Mouse (Mus musculus): ENCODE results near the gene Krtap4-6. TPM values are rescaled to one million over a fixed set of nuclear protein-coding genes. Genes with fewer than 3 reads are reported as not detected.

Krtap4-6 gene
- polyA plus RNA-seq, 1 experiment = not detected

DNA sequence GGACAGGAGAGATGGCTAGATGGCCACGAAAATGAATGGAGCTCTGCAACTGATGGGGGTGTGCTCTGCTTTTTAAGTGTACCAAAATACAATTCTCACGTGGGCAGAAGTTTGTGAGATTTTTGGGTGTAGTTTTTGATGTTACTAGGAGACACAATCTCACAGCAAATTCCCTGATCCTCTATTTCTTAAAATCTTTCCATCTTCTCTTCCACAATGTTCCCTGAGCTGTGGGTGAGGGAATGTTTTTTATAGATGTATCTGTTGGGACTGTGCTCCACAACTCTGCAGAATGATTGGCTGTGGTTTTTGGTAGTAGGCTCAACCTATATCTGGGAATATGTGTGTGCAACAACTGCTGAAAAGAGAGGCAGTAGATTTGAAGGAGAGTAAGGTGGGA, 32.5 kb downstream of the Krtap4-6 start:
- Histone ChIP-seq H3K4me3 (ENCODE audit: insufficient read depth, low read depth, low read length) (no peak overlapping the region), H3K36me3 (ENCODE audit: control insufficient read depth, insufficient read depth, low read length) (no peaks in the 10 kb centered on the region), H3K4me1 (ENCODE audit: control insufficient read depth, insufficient read depth, low read length) (no peaks in the 10 kb centered on the region), H3K27me3 (replicated peaks; ENCODE audit: control insufficient read depth, insufficient read depth, low read length) (no peaks in the 10 kb centered on the region), H3K27ac (ENCODE audit: insufficient read depth, low read depth, low read length) (no peak overlapping the region)
- no peak for TF ChIP-seq POLR2A (IDR thresholded peaks at IDR 0.05; ENCODE audit: low read depth, low read length)
- no peak for TF ChIP-seq CTCF (conservative IDR thresholded peaks at IDR 0.05; ENCODE audit: insufficient read depth, insufficient read length, low read depth, low read length)
- WGBS = 63% methylated on average over 2 of the region's 2 CpGs
- no peak for DNase-seq

DNA sequence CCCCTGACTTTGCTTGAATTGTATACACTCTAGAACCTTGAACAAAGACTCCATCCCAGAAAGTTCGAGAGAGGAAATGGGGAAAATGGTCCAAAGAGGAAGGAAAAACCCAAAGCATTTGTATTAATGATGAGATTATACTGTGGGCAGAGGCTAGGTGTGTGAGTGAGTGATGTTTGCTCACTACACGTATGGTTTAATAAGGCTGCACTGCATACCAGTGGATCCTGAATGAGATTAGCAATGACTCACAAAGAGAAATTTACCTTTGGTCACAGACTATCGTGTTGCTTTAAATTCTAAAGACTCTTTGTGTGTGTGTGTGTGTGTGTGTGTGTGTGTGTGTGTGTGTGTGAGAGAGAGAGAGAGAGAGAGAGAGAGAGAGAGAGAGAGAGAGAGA, 34.9 kb downstream of the Krtap4-6 start:
- Histone ChIP-seq H3K4me1 (ENCODE audit: control insufficient read depth, insufficient read depth, low read length) (no peaks in the 10 kb centered on the region), H3K36me3 (ENCODE audit: control insufficient read depth, insufficient read depth, low read length) (no peaks in the 10 kb centered on the region), H3K27ac (ENCODE audit: insufficient read depth, low read depth, low read length) (no peak overlapping the region), H3K4me3 (ENCODE audit: insufficient read depth, low read depth, low read length) (no peak overlapping the region), H3K27me3 (replicated peaks; ENCODE audit: control insufficient read depth, insufficient read depth, low read length) (no peaks in the 10 kb centered on the region)
- no peak for DNase-seq
- TF ChIP-seq CTCF (conservative IDR thresholded peaks at IDR 0.05; ENCODE audit: insufficient read depth, insufficient read length, low read depth, low read length) = no peak
- TF ChIP-seq POLR2A (IDR thresholded peaks at IDR 0.05; ENCODE audit: low read depth, low read length) = no peak
- WGBS = 75% methylated on average over 3 of the region's 3 CpGs

DNA sequence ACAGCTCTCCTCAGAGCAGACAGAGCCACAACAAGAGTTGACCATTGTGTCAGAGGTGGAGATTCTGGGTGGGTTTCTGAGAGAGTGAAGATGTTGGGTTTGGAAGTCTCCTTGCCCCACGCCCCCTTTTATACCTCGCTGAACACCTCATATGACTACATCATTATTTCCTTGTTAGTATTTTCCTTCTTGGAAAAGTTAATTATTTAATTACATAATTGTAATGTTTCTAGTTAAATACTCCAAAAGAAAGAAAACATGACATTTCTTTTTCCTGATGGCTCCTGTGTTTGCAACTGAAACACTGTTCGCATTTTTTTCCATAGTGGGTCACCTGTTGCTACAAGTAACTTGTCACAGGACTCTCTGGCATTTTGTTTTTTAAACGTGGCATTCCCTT, 37.6 kb downstream of the Krtap4-6 start, which contains the start of gene Krtap4-1:
Gene Krtap4-1 (minus strand): TSS at position 101 of the 400 bp plus-strand sequence.
- H3K36me3 ChIP-seq (ENCODE audit: control insufficient read depth, insufficient read depth, low read length) = no peaks in the 10 kb centered on the region
- H3K4me1 ChIP-seq (ENCODE audit: control insufficient read depth, insufficient read depth, low read length) = no peaks in the 10 kb centered on the region
- WGBS = 70% methylated on average over 4 of the region's 4 CpGs
- H3K4me3 ChIP-seq (ENCODE audit: insufficient read depth, low read depth, low read length) = no peak within 1 kb of the TSS
- no peak for TF ChIP-seq CTCF (conservative IDR thresholded peaks at IDR 0.05; ENCODE audit: insufficient read depth, insufficient read length, low read depth, low read length)
- TF ChIP-seq POLR2A (IDR thresholded peaks at IDR 0.05; ENCODE audit: low read depth, low read length) = no peak
- no peaks in the 10 kb centered on the region for H3K27me3 ChIP-seq (replicated peaks; ENCODE audit: control insufficient read depth, insufficient read depth, low read length)
- H3K27ac ChIP-seq (ENCODE audit: insufficient read depth, low read depth, low read length) = no peak within 1 kb of the TSS
- DNase-seq = no peak

DNA sequence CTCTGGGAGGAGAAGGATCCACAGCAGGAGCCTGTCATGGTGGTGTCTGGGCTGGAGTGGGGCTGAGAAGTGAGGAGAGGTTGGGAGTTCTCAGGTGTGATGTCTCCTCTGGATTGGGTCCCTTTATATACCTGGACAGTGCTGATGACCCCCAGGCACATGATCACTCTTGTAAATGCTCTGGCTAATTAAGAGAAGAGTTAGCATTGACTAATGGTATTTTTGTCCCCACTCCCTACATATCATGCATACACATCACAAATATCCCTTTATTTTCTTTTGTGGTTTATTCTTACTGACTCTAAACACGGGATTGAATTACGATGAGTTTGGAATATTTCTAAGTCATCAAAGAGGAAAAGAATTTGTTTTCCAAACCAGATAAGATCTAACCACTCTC, 45.4 kb downstream of the Krtap4-6 start, which contains the start of gene Gm11562:
Gene Gm11562 (minus strand): TSS at position 101 of the 400 bp plus-strand sequence.
- WGBS = 68% methylated on average over 2 of the region's 2 CpGs
- H3K4me3 ChIP-seq (ENCODE audit: insufficient read depth, low read depth, low read length) = no peak within 1 kb of the TSS
- no peak for DNase-seq
- TF ChIP-seq CTCF (conservative IDR thresholded peaks at IDR 0.05; ENCODE audit: insufficient read depth, insufficient read length, low read depth, low read length) (no peak), POLR2A (IDR thresholded peaks at IDR 0.05; ENCODE audit: low read depth, low read length) (no peak)
- no peaks in the 10 kb centered on the region for H3K36me3 ChIP-seq (ENCODE audit: control insufficient read depth, insufficient read depth, low read length)
- no peak within 1 kb of the TSS for H3K27ac ChIP-seq (ENCODE audit: insufficient read depth, low read depth, low read length)
- H3K4me1 ChIP-seq (ENCODE audit: control insufficient read depth, insufficient read depth, low read length) = no peaks in the 10 kb centered on the region
- no peaks in the 10 kb centered on the region for H3K27me3 ChIP-seq (replicated peaks; ENCODE audit: control insufficient read depth, insufficient read depth, low read length)

Other genes starting within 250 kb of the Krtap4-6 start
- gene Krt12, start 243.7 kb downstream of the Krtap4-6 start, polyA plus RNA-seq (2012; rRNA removed) = not detected in 2 replicates
- gene Krt20, start 227.8 kb downstream of the Krtap4-6 start, polyA plus RNA-seq (2012; rRNA removed) = 0.13 and 0.23 TPM in 2 replicates
- gene Krt23, start 172.8 kb downstream of the Krtap4-6 start, polyA plus RNA-seq (2012; rRNA removed) = 2.7 and 3.5 TPM in 2 replicates
- gene Krt39, start 144.6 kb downstream of the Krtap4-6 start, polyA plus RNA-seq (2012; rRNA removed) = not detected in 2 replicates
- gene Krt40, start 122.8 kb downstream of the Krtap4-6 start, polyA plus RNA-seq (2012; rRNA removed) = not detected in 2 replicates
- gene Krtap3-3, start 115.1 kb downstream of the Krtap4-6 start, polyA plus RNA-seq (2012; rRNA removed) = not detected in 2 replicates
- gene Krtap3-2, start 109.1 kb downstream of the Krtap4-6 start, polyA plus RNA-seq (2012; rRNA removed) = not detected in 2 replicates
- not detected in 2 replicates for gene Gm11939, start 106.5 kb downstream of the Krtap4-6 start, polyA plus RNA-seq (2012; rRNA removed)
- gene Krtap3-1, start 99.3 kb downstream of the Krtap4-6 start, polyA plus RNA-seq (2012; rRNA removed) = not detected in 2 replicates
- not detected in 2 replicates for gene Krtap1-5, start 84.9 kb downstream of the Krtap4-6 start, polyA plus RNA-seq (2012; rRNA removed)
- not detected in 2 replicates for gene Krtap1-4, start 82.3 kb downstream of the Krtap4-6 start, polyA plus RNA-seq (2012; rRNA removed)
- not detected in 2 replicates for gene Krtap1-3, start 74.6 kb downstream of the Krtap4-6 start, polyA plus RNA-seq (2012; rRNA removed)
- gene Krtap9-3, start 67.9 kb downstream of the Krtap4-6 start, polyA plus RNA-seq (2012; rRNA removed) = not detected in 2 replicates
- gene Gm11938, start 62.7 kb downstream of the Krtap4-6 start, polyA plus RNA-seq (2012; rRNA removed) = not detected in 2 replicates
- gene Gm11937, start 55.8 kb downstream of the Krtap4-6 start, polyA plus RNA-seq (2012; rRNA removed) = not detected in 2 replicates
- not detected in 2 replicates for gene Krtap2-4, start 51.1 kb downstream of the Krtap4-6 start, polyA plus RNA-seq (2012; rRNA removed)
- not detected in 2 replicates for gene Gm11562, start 45.5 kb downstream of the Krtap4-6 start, polyA plus RNA-seq (2012; rRNA removed)
- not detected in 2 replicates for gene Krtap4-1, start 37.7 kb downstream of the Krtap4-6 start, polyA plus RNA-seq (2012; rRNA removed)
- not detected in 2 replicates for gene Krtap4-2, start 30.9 kb downstream of the Krtap4-6 start, polyA plus RNA-seq (2012; rRNA removed)
- not detected in 2 replicates for gene Krtap4-7, start 21.9 kb downstream of the Krtap4-6 start, polyA plus RNA-seq (2012; rRNA removed)
- not detected in 2 replicates for gene Gm11555, start 15.7 kb downstream of the Krtap4-6 start, polyA plus RNA-seq (2012; rRNA removed)
- gene Gm11563, start 7.0 kb downstream of the Krtap4-6 start, polyA plus RNA-seq (2012; rRNA removed) = not detected in 2 replicates
- not detected in 2 replicates for gene Gm14190, start 24.8 kb upstream of the Krtap4-6 start, polyA plus RNA-seq (2012; rRNA removed)
- gene Gm14180, start 68.3 kb upstream of the Krtap4-6 start, polyA plus RNA-seq (2012; rRNA removed) = not detected in 2 replicates
- not detected in 2 replicates for gene Gm11595, start 107.0 kb upstream of the Krtap4-6 start, polyA plus RNA-seq (2012; rRNA removed)
- gene Krtap4-8, start 114.7 kb upstream of the Krtap4-6 start, polyA plus RNA-seq (2012; rRNA removed) = not detected in 2 replicates
- not detected in 2 replicates for gene Krtap4-9, start 119.2 kb upstream of the Krtap4-6 start, polyA plus RNA-seq (2012; rRNA removed)
- not detected in 2 replicates for gene Gm11596, start 127.5 kb upstream of the Krtap4-6 start, polyA plus RNA-seq (2012; rRNA removed)
- gene Gm11569, start 133.0 kb upstream of the Krtap4-6 start, polyA plus RNA-seq (2012; rRNA removed) = not detected in 2 replicates
- not detected in 2 replicates for gene Gm11554, start 138.5 kb upstream of the Krtap4-6 start, polyA plus RNA-seq (2012; rRNA removed)
- gene Krtap4-13, start 143.9 kb upstream of the Krtap4-6 start, polyA plus RNA-seq (2012; rRNA removed) = not detected in 2 replicates
- not detected in 2 replicates for gene Gm11564, start 149.7 kb upstream of the Krtap4-6 start, polyA plus RNA-seq (2012; rRNA removed)
- gene 2300003K06Rik, start 172.1 kb upstream of the Krtap4-6 start, polyA plus RNA-seq (2012; rRNA removed) = not detected in 2 replicates
- gene Krtap4-16, start 185.6 kb upstream of the Krtap4-6 start, polyA plus RNA-seq (2012; rRNA removed) = not detected in 2 replicates
- gene Gm11568, start 192.0 kb upstream of the Krtap4-6 start, polyA plus RNA-seq (2012; rRNA removed) = not detected in 2 replicates
- gene Gm11559, start 198.5 kb upstream of the Krtap4-6 start, polyA plus RNA-seq (2012; rRNA removed) = not detected in 2 replicates
- not detected in 2 replicates for gene Krtap9-1, start 207.4 kb upstream of the Krtap4-6 start, polyA plus RNA-seq (2012; rRNA removed)
- gene Gm11567, start 213.2 kb upstream of the Krtap4-6 start, polyA plus RNA-seq (2012; rRNA removed) = not detected in 2 replicates
- not detected in 2 replicates for gene Krtap31-1, start 242.0 kb upstream of the Krtap4-6 start, polyA plus RNA-seq (2012; rRNA removed)
- gene Gm11565, start 248.8 kb upstream of the Krtap4-6 start, polyA plus RNA-seq (2012; rRNA removed) = not detected in 2 replicates